8 mouse cellular contexts compared by ENCODE assay signal in the genomic region with DNA sequence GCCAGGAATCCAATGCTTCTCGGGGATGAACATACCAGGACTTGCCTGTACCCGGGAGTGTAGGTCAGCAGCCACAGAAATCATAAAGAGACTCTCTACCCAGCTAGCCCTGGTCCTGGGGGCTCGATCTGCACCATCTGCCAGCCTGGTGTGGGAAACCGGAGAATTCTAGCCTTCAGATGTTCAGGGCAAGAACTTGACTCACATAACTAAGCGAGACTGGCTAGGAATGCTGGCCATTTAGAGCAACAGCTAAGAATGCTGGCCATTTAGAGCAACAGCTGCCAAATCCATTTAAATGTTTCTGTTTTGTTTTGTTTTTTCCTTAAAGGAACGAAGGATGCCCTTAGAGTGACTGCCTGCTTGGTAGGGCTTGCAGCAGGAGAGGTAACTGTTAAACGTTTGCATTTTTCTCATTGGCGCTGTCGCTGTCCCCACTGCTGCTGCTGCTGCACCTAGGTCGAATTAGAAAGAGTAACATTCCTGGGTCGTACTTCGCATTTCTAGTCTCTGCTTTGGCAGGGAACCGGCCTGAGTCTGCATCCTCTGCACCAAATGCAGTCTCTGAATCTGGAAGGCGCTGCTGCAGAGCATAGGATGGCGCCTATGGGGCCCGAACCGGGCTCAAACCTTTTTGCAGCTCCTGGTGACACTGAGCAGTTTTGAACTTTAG. TPM values are rescaled to one million over a fixed set of nuclear protein-coding genes. Genes with fewer than 3 reads are reported as not detected.
DNase-seq lines count a peak whose midpoint lies in the region; ATAC-seq lines count a peak whose summit lies in the region.

No protein-coding gene starts in this region.

- no peak overlapping the region for H3K9ac ChIP-seq in hindbrain, embryonic 12.5 days
- H3K9ac ChIP-seq in midbrain, embryonic 12.5 days (replicated peaks) = no peak overlapping the region

- no peak overlapping the region for H3K27ac ChIP-seq in heart, embryonic 10.5 days
- H3K27ac ChIP-seq in hindbrain, embryonic 12.5 days = no peak overlapping the region
- no peak overlapping the region for H3K27ac ChIP-seq in midbrain, embryonic 12.5 days (replicated peaks)

- no peak for ATAC-seq in hindbrain, embryonic 12.5 days (ENCODE audit: low FRiP score)
- ATAC-seq in midbrain, embryonic 12.5 days (ENCODE audit: low FRiP score, low read depth) = no peak

- peaks cover 14% of the 10 kb centered on the region for H3K4me1 ChIP-seq in heart, embryonic 10.5 days
- peaks cover 18% of the 10 kb centered on the region for H3K4me1 ChIP-seq in hindbrain, embryonic 12.5 days
- H3K4me1 ChIP-seq in midbrain, embryonic 12.5 days = peaks cover 15% of the 10 kb centered on the region

- DNase-seq in heart, embryonic 10.5 days (ENCODE audit: low spot score) = no peak
- no peak for DNase-seq in heart, adult 11 months
- peak; percentile 71 for DNase-seq in Muller cell, postnatal 12 days (ENCODE audit: inconsistent ontology term)
- DNase-seq in spleen, postnatal 14 days (ENCODE audit: low spot score in 2 of 2) = no peak
- no peak for DNase-seq in thymus, postnatal 14 days
- DNase-seq in adrenal gland, postnatal 14 days = no peak

- H3K36me3 ChIP-seq in heart, embryonic 10.5 days = peaks cover 11% of the 10 kb centered on the region; the same call in 1 of the 2 replicates
- no peaks in the 10 kb centered on the region for H3K36me3 ChIP-seq in hindbrain, embryonic 12.5 days
- H3K36me3 ChIP-seq in midbrain, embryonic 12.5 days = no peaks in the 10 kb centered on the region

- H3K4me3 ChIP-seq in heart, embryonic 10.5 days = peak overlapping the region; percentile 78
- peak overlapping the region; percentile 70 for H3K4me3 ChIP-seq in hindbrain, embryonic 12.5 days
- H3K4me3 ChIP-seq in midbrain, embryonic 12.5 days = 0 out of 2 replicates have a peak overlapping the region, but pooled peaks have one; percentile 66

- H3K4me2 ChIP-seq in hindbrain, embryonic 12.5 days (replicated peaks) = peak overlapping the region; percentile 89
- no peak overlapping the region; the same call in 1 of the 2 replicates for H3K4me2 ChIP-seq in midbrain, embryonic 12.5 days (replicated peaks)

- peaks cover 39% of the 10 kb centered on the region for H3K27me3 ChIP-seq in heart, embryonic 10.5 days (ENCODE audit: insufficient read depth, poor library complexity, severe bottlenecking)
- H3K27me3 ChIP-seq in hindbrain, embryonic 12.5 days = peaks cover 45% of the 10 kb centered on the region
- peaks cover 44% of the 10 kb centered on the region for H3K27me3 ChIP-seq in midbrain, embryonic 12.5 days

- H3K9me3 ChIP-seq in heart, embryonic 10.5 days = no peaks in the 10 kb centered on the region
- H3K9me3 ChIP-seq in hindbrain, embryonic 12.5 days (replicated peaks) = no peaks in the 10 kb centered on the region
- no peaks in the 10 kb centered on the region for H3K9me3 ChIP-seq in midbrain, embryonic 12.5 days

- 21% methylated on average over 17 of the region's 17 CpGs for WGBS in heart, embryonic 10.5 days
- WGBS in hindbrain, embryonic 12.5 days = 19% methylated on average over 17 of the region's 17 CpGs
- 23% methylated on average over 17 of the region's 17 CpGs for WGBS in midbrain, embryonic 12.5 days

RNA-seq across cellular contexts. Expression of gene Igfbp3, which starts 1.5 kb away (rescaled TPM):
- 15.7 and 25.9 TPM in 2 replicates for polyA plus RNA-seq in heart, embryonic 10.5 days (2016; fragmentation: Nextera tagmentation; extraction: Ambion mirVana)
- polyA plus RNA-seq in hindbrain, embryonic 12.5 days (2016; fragmentation: Nextera tagmentation; extraction: Ambion mirVana) = 26.2 and 43.9 TPM in 2 replicates
- 7.6 and 8.3 TPM in 2 replicates for polyA plus RNA-seq in midbrain, embryonic 12.5 days (2016; fragmentation: Nextera tagmentation; extraction: Ambion mirVana)
- total RNA-seq in adrenal gland, postnatal 14 days (2021) = 65.5 and 97.6 TPM in 2 replicates

RNA-seq across cellular contexts. Expression of gene Igfbp1, which starts 14.7 kb away (rescaled TPM):
- polyA plus RNA-seq in heart, embryonic 10.5 days (2016; fragmentation: Nextera tagmentation; extraction: Ambion mirVana) = 0.15 and 4.3 TPM in 2 replicates
- polyA plus RNA-seq in hindbrain, embryonic 12.5 days (2016; fragmentation: Nextera tagmentation; extraction: Ambion mirVana) = 0.18 and 0.50 TPM in 2 replicates
- polyA plus RNA-seq in midbrain, embryonic 12.5 days (2016; fragmentation: Nextera tagmentation; extraction: Ambion mirVana) = 0.15 and 0.25 TPM in 2 replicates
- total RNA-seq in adrenal gland, postnatal 14 days (2021) = 3.5 and 20.9 TPM in 2 replicates

RNA-seq across cellular contexts. Expression of gene Gm11985, which starts 23.9 kb away (rescaled TPM):
- polyA plus RNA-seq in heart, embryonic 10.5 days (2016; fragmentation: Nextera tagmentation; extraction: Ambion mirVana) = 0.21 TPM in 1 of 2 replicates, not detected in the other
- polyA plus RNA-seq in hindbrain, embryonic 12.5 days (2016; fragmentation: Nextera tagmentation; extraction: Ambion mirVana) = not detected in 2 replicates
- not detected in 2 replicates for polyA plus RNA-seq in midbrain, embryonic 12.5 days (2016; fragmentation: Nextera tagmentation; extraction: Ambion mirVana)
- total RNA-seq in adrenal gland, postnatal 14 days (2021) = not detected in 2 replicates
